Mouse (Mus musculus) right cerebral cortex, postnatal 36 days (tissue): ENCODE measurements around the gene Slc35a3.
A peak's percentile ranks its signal among the peaks of the same experiment; 100 is the strongest.
"Not testable (repeated sequence)": the region's sequence is repeated elsewhere in the genome, so short reads cannot be mapped to it uniquely, and the experiment has no call there.

Source experiments
- DNase-seq, 2 experiments: peaks; one replicate each; pipeline ENCODE4 v3.0.0; 2022; ENCODE audit warnings: low spot score in 2 of 2, mixed read lengths in 1 of 2

Slc35a3 gene

DNA sequence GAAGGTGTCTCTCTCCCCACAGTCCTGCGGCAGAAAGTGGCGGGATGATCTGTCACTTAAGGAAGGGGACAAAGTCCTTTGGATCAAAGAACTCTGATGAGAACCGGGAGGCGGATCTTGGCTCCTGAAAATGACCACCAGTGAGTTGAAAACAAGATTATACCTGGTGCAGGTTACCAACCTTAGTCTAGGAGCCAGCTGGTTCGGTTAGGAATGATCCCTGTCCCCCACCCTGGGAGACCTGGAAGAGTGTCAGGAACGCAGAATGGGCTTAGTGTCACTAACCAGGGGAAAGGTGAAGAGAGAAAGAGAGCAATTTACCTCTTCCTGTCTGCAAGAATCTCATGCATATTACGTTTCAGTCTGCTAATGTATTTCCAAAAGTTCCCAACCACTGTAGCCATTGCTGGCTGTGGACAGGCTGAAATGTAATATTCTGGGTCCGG lies at the start of gene Slc35a3:
Gene Slc35a3, minus strand, starts transcription at position 396 of the 446 bp plus-strand sequence.
- DNase-seq, result no peak

GRCm38 (mm10) chr3:116752818-116753217 lies 40.2 kb upstream of the Slc35a3 start:
- peak in 1 of 2 experiments; percentile 17 for DNase-seq

DNA sequence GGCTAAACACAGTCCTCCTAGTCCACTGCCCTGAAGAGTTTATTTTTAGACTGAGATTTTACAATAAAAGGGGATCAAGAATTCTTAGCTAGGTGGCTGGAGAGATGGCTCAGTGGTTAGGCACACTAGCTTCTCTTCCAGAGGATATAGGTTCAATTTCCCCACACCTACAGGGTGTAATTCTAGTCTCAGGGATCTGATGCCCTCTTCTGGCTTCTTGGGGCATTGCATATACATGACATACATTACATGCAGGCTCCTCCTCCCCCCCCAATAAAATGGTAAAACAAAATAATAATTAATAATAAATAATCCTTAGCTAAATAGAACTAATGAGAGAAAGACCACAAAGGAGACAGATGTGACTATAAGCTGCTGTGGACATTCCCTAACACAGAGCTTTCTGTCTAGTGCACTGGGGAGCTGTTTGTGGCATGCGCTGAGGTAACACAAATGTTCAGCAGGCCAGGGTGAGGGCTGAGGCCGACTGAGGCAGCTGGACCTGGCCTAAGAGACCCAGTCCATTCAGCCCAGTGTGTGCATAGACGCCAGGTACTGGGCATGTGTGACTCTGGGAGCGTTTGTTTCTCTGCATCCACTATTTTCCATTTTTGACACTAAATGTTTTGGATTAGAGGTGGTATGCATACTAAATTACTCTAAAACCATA lies 38.7 kb upstream of the Slc35a3 start:
- peak; percentile 11 to 25 for DNase-seq

- no peak for DNase-seq
Measured at GRCm38 (mm10) chr3:116748391-116749170, 36.0 kb upstream of the Slc35a3 start.

GRCm38 (mm10) chr3:116747648-116748047 lies 35.0 kb upstream of the Slc35a3 start:
- not testable (repeated sequence) for DNase-seq

DNA sequence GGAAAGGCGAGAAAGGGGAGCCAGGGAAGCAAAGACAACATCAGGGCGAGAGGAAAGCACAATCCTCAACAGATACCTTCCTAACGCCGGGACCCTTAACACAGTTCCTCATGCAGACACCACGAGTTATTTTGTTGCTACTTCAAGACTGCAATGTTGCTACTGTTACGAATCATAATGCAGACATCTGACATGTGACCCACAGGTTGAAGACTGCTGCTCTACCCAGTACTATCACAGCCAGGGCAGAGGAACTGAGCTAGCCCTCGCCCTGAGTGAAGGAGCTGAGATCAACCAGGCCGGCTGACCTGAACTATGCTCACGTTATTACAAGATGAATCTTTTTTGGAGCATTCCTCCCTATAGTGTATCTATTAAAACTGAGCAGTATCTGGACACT lies 28.3 kb upstream of the Slc35a3 start:
- no peak for DNase-seq

- DNase-seq, result no peak
Measured at GRCm38 (mm10) chr3:116740106-116740505, 27.5 kb upstream of the Slc35a3 start.

DNA sequence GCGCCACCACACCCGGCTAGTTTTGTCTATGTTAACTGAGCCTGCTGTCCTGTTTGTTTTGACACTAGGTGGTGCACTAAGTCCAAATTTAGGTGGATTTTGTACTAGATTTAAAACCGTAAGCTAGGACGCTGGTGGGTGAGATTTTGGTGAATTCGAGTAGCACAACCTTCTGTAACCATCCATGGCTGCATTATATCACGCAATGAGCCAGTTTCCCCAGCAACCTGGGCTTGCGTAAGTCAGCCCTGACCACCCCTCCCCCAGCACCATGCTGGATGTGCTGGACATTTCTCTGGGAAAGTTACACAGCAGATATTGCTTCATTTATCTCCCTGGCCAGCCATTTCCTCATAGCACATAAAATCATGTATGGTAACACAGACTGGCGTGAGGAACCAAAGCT lies 24.7 kb upstream of the Slc35a3 start:
- DNase-seq, result no peak

DNA sequence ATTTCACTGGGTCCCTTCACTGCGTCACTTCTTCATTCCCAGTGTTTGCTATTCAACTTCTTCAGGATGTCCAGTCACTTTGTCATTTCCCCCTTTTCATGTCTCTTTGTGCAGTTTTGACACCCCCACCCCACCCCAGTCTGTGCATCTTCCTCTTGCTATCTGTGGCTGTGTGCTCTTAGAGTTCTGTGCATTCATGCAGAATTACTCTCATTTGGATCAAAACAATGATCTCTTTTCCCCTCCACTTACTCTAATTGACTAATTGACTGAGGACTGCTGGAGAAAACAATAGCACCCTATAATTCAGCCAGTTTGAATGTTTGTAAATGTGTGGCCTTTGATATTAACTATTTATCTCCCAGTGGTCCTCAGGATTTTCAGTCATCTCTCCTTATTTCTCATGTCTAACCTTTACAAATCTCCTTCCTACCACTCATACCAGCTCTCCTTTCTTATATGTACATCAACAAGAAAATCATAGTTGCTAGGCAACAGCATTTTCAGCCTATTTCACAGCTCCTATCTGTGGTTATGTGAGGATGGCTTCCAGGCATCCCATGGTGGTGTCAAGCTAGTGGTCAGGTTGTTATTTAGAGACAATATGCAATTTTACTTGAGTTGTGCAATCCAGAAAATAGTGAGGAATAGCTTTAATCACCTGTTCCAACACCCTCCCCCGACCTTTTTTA lies 17.0 kb upstream of the Slc35a3 start:
- DNase-seq, result no peak

DNA sequence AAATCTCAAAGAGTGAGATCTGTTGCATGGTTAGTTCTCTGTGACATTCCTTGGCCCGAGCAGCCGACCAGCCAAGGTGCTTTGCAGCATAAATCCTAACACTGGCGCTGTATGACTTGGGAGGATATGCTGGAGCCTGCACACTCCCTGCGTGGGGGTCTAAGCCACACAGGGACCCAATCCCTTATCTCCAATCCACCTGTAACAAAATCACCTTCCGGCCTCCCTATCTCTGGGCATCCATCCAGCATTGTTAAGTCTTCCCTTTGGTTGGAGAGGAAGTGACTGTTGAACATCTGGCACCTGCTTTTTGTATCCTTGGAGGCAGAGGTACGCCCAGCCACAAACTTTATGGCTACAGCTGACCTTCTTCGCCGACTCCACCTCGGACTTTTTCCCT lies 14.2 kb upstream of the Slc35a3 start:
- no peak for DNase-seq

DNA sequence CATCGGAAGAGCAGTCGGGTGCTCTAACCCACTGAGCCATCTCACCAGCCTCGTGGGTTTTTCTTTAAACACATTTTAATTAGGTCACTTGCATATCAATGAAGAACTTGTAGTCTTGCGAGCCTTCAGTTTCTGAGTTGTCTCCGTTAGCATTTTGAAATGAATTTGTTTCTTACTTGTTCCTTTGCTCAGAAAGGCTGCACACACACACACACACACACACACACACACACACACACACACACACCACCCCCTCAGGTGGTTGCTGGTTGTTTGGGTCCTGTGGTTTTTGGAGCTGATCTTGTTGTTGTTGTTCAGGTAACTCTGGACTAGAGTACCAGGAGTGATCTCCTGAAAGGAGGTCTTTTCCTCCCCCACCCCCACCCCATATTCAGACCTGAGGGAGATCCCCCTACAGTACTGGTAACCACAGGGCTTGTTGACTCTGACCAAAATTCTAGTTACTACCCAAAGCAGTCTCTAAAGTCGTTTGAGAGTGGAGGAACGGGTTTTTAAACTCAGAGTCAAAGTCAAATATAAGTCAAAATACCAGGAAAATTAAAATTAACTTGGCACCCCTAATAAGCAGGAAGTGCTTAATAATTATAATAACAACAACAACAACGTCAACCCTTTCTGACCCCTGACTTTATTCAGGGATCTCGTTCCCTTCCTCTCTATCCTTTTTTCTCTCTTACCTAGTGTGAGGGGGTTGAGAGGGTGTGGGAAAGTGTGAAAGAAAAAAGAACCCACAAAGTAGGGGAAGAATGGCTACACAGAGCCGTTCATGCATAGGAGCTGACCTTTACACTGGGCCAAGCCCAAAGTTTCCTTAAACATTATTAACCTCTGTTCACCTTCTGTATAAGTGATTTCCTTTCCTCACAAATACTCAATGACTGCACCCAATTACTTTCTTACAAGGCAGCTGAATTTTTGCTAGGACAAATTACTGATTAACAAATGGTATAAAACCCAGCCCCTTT lies 11.2 kb upstream of the Slc35a3 start:
- no peak for DNase-seq

DNA sequence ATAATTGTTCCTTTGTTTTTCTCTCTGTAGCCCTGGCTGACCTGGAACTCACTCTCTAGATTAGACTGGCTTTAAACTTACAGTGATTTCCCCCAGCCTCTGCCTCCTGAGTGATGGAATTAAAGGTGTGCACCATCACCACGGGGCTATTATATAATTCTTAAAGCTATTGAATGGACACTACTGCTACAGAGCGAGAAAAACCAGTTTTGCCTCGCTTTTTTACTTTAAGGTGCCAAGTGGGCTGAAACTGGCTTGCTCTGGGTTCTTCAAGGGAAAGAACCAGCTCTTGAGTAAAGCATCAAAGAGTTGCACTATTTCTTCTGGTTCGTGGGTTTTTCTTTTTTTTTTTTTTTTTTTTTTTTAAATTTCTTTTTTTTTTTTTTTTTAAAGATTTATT lies 10.3 kb upstream of the Slc35a3 start:
- no peak for DNase-seq

- DNase-seq, result no peak
Measured at GRCm38 (mm10) chr3:116718951-116719350, 6.3 kb upstream of the Slc35a3 start.

DNA sequence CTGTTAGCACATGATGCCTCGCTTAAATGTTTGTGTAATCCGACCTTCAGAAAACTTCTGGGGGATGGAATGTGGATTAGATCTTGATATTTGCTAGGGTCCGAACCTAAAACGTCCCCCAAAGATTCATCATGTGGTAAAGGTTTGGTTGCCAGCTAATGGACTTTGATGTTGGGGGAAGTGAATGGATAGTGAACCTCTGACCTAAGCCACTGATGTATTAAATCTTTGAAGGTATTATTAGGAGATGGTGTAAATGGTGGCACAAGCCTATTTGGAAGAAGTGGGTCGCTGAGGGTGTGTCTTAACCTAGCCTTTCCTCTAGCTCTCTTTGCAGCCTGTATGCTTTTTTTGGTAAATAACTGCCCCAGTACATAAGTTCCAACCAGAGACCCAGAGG lies 400 bp upstream of the Slc35a3 start:
- DNase-seq, result no peak

DNA sequence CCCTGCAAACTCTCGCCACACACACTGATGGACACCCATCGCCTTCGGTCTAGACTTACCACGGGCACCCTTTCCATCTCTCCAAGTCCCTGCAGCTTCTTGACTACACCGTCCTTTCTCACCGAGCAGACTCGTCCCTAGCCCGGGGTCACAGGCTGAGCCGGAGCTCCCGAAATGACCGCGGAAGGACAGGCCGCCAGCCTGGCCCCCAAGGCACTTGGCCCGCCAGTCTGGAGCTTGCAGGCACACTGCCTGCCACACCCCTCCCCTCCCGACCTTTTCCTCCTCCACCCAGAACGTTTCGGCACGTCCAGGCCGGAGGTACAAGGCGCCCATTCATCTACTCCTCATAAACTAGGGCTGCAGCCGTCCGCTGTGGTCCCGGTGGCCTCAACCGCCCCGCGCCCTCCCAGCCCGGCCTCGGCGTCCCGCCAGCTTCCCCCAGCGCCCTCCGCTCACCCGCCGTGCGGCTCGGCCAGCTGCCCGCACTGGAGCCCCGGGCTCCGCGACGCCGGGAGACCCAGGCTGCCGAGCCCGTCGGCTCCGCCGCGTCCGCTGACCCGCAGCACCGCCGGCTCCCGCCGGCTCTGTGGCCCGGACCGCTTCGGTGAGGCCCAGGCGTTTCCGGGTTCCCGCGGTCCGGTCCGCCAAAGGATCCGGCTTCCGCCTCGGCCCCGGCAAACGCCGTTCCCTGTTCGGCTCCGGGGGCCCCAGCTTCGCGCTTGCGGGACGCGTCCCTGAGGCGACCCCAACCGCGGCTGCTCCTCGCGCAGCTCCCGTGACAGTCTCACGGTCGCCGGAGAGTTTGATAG lies 801 bp downstream of the Slc35a3 start:
- peak; percentile 50 to 55 for DNase-seq

DNA sequence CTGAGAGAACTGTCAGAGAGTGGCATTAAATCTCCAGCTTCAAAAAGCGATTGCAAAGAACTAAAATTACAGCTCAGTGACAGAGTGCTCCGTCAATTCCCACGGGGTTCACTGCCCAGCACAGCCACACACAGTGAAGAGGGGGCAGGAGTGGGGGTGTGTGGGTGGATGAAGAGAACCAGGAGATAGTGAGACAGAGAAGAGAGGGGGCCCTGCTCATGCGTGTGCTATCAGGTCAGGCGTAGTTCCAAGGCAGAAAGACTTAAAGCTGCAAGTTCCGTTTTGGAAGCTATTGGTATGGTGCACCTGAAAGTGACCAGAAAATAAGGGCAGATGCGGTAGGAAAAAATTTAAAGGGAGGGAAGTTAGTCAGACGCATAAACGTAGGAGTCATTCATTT lies 1.7 kb downstream of the Slc35a3 start:
- no peak for DNase-seq

GRCm38 (mm10) chr3:116705637-116706204 lies 6.9 kb downstream of the Slc35a3 start:
- no peak for DNase-seq

DNA sequence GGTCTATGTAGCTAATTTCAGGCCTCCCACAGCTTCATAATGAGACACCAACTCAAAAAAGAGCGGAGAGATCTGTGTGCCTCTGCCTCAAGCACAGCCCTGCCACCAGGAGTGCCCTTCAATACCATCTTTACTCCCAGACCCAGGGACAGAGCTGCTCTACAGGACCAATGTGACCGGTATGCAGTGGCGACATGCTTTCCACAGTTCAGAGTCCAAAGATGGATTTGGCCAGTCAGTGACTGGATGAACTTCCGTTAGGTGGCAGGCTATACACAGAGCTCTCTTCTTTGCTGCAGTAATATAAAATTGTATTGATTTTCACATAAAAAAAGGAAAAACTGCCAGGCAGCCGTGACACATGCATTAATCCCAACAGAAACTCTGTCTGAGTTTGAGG lies 8.8 kb downstream of the Slc35a3 start:
- no peak for DNase-seq

DNA sequence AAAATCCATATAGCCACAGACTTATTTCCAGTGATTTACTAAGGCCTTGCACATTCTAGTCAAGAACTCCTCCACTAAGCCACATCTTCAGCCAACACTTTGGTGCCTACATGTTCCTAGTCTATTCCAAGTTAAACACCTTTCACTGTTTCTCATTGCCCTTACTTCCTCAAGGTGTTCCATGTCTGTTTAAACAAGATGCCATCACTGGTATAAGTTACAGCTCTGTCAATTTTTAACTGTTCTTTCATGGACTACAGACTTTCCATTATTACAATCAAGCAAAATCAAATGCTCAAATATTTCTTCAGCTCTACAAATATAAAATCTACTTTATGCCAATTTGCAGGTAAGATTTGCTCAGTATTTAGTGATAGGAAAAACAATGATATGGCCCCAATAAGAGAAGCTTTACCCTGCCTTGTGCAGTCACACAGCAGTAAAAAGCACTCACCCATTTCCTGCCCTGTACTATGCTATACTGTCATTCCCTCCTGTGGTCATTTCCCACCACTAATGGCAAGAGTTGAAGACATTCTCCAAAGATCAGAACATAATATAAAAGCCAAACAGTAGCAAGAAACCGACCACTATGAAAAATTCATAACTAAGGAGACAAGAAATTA lies 9.9 kb downstream of the Slc35a3 start:
- DNase-seq, result no peak

DNA sequence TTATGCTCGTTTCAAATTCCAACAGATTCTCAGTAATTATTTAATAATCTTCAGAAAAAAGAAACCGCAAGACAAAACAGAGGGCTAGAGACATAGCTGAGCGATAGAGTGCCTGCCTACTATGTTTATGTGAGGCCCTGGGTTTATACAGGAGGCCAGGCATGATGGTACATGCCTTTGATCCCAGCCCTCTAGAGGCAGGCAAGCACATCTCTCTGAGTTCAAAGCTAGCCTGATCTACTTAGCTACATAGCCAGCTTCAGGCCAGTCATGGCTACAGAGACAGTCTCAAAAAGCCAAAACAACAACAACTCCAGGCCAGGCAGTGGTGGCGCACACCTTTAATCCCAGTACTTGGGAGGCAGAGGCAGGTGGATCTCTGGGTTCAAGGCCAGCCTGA lies 11.0 kb downstream of the Slc35a3 start:
- DNase-seq, result no peak
